Mouse (Mus musculus): ENCODE measurements at regions not wholly inside any gene's neighbourhood (a gene's known extent, or its start where the extent isn't known, plus 50 kb on each side); places are given as distances from the start of the nearest gene placed in this dataset.
A peak's percentile ranks its signal among the peaks of the same experiment; 100 is the strongest.

DNA sequence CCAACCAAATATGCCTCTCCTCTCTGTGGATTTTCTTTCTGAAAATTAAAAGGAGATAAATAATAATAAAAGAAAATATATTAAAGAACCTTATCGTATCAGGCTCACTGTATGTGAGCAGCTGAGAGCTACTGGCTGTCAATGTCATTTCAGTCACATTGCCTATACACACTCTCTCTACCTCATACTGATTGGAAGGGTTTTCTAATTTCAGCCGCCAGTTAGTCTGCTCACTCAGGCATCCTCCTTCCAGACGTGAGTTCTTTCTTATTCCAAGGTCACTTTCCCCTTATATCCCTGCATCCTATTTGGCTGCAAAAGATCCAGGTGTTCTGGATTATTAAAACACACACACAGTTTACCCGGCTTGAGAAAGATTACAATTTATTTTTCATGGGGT lies 286.2 kb downstream of the Cenpc1 start:
- TF ChIP-seq CTCF (IDR thresholded peaks at IDR 0.05): no peak
- DNase-seq (ENCODE audit: low spot score): peak; percentile 40
- Histone ChIP-seq H3K27me3 (ENCODE audit: insufficient read depth, low read length) (no peaks in the 10 kb centered on the region), H3K4me3 (ENCODE audit: low read depth, low read length) (no peak overlapping the region), H3K9me3 (ENCODE audit: low read length) (no peaks in the 10 kb centered on the region), H3K4me2 (ENCODE audit: low read depth, low read length, poor library complexity, severe bottlenecking) (no peak overlapping the region), H3K9ac (replicated peaks; ENCODE audit: low read length, poor library complexity, severe bottlenecking) (no peak overlapping the region), H3K36me3 (ENCODE audit: insufficient read depth, low read length) (no peaks in the 10 kb centered on the region), H3K4me1 (ENCODE audit: insufficient read depth, low read length) (no peaks in the 10 kb centered on the region), H3K27ac (ENCODE audit: low read depth, low read length) (no peak overlapping the region)
- 39% methylated on average over 4 of the region's 4 CpGs for WGBS
- ATAC-seq (ENCODE audit: low FRiP score): no peak

DNA sequence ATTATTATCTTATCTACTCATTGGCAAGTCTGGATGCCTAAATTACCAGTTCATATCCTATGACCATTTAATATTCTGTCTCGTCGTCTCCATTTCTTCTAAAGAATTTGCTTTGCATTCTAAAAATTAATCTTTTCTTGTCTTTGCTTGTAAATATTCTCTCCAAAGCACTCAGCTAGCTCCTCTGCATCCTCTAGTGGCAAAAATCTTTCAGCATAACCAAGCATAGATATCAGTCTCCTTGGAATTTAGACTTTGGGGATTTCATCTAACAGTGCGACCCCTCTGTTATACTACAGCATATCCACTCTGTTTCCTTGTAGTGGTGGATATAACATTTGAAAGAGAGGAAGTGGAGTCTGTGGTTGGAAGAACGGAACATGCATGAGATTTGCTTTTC lies 292.7 kb downstream of the Cenpc1 start:
- Histone ChIP-seq H3K9ac (replicated peaks; ENCODE audit: low read length, poor library complexity, severe bottlenecking) (no peak overlapping the region), H3K27me3 (ENCODE audit: insufficient read depth, low read length) (no peaks in the 10 kb centered on the region), H3K4me1 (ENCODE audit: insufficient read depth, low read length) (no peaks in the 10 kb centered on the region), H3K4me2 (ENCODE audit: low read depth, low read length, poor library complexity, severe bottlenecking) (no peak overlapping the region), H3K27ac (ENCODE audit: low read depth, low read length) (no peak overlapping the region), H3K36me3 (ENCODE audit: insufficient read depth, low read length) (no peaks in the 10 kb centered on the region), H3K4me3 (ENCODE audit: low read depth, low read length) (no peak overlapping the region), H3K9me3 (ENCODE audit: low read length) (no peaks in the 10 kb centered on the region)
- WGBS: 90% methylated on average over 4 of the region's 4 CpGs
- 0 out of 2 replicates have a peak, but pooled peaks have one; percentile 32 for TF ChIP-seq CTCF (IDR thresholded peaks at IDR 0.05)
- DNase-seq (ENCODE audit: low spot score) (no peak), ATAC-seq (ENCODE audit: low FRiP score) (no peak)

DNA sequence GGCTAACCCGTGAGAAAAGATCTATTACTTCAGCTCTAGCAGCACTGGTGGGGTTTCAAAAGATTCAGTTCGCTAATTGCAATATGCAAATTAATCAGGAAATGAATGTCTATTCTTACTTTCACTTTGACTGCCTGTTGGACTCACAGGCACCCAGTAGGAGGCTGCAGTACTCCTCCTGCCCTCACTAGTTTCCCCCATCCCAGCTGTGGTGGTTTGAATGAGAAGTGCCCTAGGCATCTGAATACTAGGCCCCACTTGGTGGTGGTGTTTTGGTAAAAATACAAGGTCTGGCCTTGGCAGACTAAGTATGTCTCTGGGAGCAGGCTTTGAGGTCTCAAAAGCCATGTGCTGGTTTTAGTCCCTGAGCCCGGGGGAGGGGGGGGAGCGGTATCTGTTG lies 293.3 kb downstream of the Cenpc1 start:
- no peak; the same call in 1 of the 2 replicates for TF ChIP-seq CTCF (IDR thresholded peaks at IDR 0.05)
- Histone ChIP-seq H3K27ac (ENCODE audit: low read depth, low read length) (no peak overlapping the region), H3K27me3 (ENCODE audit: insufficient read depth, low read length) (no peaks in the 10 kb centered on the region), H3K4me1 (ENCODE audit: insufficient read depth, low read length) (no peaks in the 10 kb centered on the region), H3K9ac (replicated peaks; ENCODE audit: low read length, poor library complexity, severe bottlenecking) (no peak overlapping the region), H3K4me2 (ENCODE audit: low read depth, low read length, poor library complexity, severe bottlenecking) (no peak overlapping the region), H3K9me3 (ENCODE audit: low read length) (no peaks in the 10 kb centered on the region), H3K4me3 (ENCODE audit: low read depth, low read length) (no peak overlapping the region), H3K36me3 (ENCODE audit: insufficient read depth, low read length) (no peaks in the 10 kb centered on the region)
- peak; percentile 28 for DNase-seq (ENCODE audit: low spot score)
- 63% methylated on average over 4 of the region's 4 CpGs for WGBS
- ATAC-seq (ENCODE audit: low FRiP score): 0 out of 2 replicates have a peak, but pooled peaks have one; percentile 31

DNA sequence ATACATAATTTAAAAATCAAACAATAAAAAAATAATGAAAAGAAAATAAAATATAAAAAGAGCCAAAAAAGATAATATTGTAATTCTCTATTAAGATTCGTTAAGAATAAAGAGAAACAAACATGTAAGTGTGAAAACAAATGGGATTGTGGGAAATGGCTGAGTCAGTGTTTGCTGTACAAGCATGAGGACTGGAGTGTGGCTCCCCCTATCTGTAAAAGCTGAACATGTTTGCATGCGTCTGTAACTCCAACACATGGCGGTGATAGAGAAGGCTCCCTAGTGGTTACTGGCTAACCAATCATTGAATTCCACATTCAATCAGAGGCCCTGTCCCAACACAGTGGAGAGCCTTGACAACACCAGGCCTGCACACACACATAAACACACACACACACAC lies 298.2 kb downstream of the Cenpc1 start:
- Histone ChIP-seq H3K4me1 (ENCODE audit: insufficient read depth, low read length) (no peaks in the 10 kb centered on the region), H3K9ac (replicated peaks; ENCODE audit: low read length, poor library complexity, severe bottlenecking) (no peak overlapping the region), H3K36me3 (ENCODE audit: insufficient read depth, low read length) (no peaks in the 10 kb centered on the region), H3K4me3 (ENCODE audit: low read depth, low read length) (no peak overlapping the region), H3K27ac (ENCODE audit: low read depth, low read length) (no peak overlapping the region), H3K9me3 (ENCODE audit: low read length) (no peaks in the 10 kb centered on the region), H3K27me3 (ENCODE audit: insufficient read depth, low read length) (no peaks in the 10 kb centered on the region), H3K4me2 (ENCODE audit: low read depth, low read length, poor library complexity, severe bottlenecking) (no peak overlapping the region)
- 90% methylated on average over 3 of the region's 3 CpGs for WGBS
- DNase-seq (ENCODE audit: low spot score): no peak
- TF ChIP-seq CTCF (IDR thresholded peaks at IDR 0.05): peak; percentile 33
- no peak for ATAC-seq (ENCODE audit: low FRiP score)

DNA sequence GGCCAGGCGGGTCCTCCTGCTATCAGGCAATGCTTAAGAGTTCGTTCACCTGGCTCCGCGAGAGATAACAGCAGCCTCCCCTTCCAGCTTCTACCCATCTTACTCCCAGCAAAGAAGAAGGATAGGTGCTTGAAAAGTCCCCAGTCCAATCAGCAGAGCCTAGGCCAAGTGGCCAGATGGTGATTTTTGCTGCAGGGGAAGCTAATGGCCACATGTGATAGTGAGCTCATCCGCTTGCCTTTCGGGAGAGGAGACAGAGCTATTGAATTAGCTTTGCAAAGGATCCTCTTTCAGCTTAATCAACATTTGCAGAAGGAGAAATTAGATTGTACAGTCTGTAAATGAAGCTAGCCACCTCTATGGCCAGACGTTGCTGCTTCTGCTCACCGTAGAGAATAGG lies 308.7 kb downstream of the Cenpc1 start:
- ATAC-seq (ENCODE audit: low FRiP score): no peak
- 80% methylated on average over 8 of the region's 8 CpGs for WGBS

DNA sequence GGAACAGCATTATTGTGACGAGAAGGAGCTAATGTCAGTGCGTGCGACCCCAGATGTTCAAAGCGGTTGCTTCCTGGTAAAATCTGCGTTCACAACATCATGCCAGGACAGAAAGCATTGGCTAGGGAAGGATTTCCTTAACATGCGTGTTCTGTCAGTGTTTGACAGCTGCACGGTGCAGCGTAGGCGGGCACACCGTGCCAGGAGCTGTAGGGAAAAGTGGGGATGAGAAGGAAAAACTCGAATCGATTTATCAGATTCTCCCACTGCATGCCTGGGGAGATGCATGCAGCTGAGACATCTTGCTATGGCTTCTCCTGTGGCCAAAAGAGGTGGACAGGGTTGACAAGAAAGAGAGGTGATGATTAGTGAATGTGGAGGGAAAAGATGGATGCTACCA lies 311.2 kb downstream of the Cenpc1 start:
- H3K27me3 ChIP-seq (ENCODE audit: insufficient read depth, low read length): no peaks in the 10 kb centered on the region
- no peak overlapping the region for H3K27ac ChIP-seq (ENCODE audit: low read depth, low read length)
- DNase-seq (ENCODE audit: low spot score) (no peak), ATAC-seq (ENCODE audit: low FRiP score) (no peak)
- no peaks in the 10 kb centered on the region for H3K36me3 ChIP-seq (ENCODE audit: insufficient read depth, low read length)
- H3K4me1 ChIP-seq (ENCODE audit: insufficient read depth, low read length): no peaks in the 10 kb centered on the region
- no peak overlapping the region for H3K9ac ChIP-seq (replicated peaks; ENCODE audit: low read length, poor library complexity, severe bottlenecking)
- no peaks in the 10 kb centered on the region for H3K9me3 ChIP-seq (ENCODE audit: low read length)
- TF ChIP-seq CTCF (IDR thresholded peaks at IDR 0.05): no peak
- 0 out of 2 replicates have a peak overlapping the region, but pooled peaks have one; percentile 4 for H3K4me2 ChIP-seq (ENCODE audit: low read depth, low read length, poor library complexity, severe bottlenecking)
- H3K4me3 ChIP-seq (ENCODE audit: low read depth, low read length): no peak overlapping the region
- WGBS: 79% methylated on average over 12 of the region's 12 CpGs

More for the DNA sequence above, 308.7 kb downstream of the Cenpc1 start:
- no peak overlapping the region for H3K9ac ChIP-seq (replicated peaks; ENCODE audit: low read length, poor library complexity, severe bottlenecking)
- no peaks in the 10 kb centered on the region for H3K36me3 ChIP-seq (ENCODE audit: insufficient read depth, low read length)
- H3K27ac ChIP-seq (ENCODE audit: low read depth, low read length): no peak overlapping the region
- H3K4me3 ChIP-seq (ENCODE audit: low read depth, low read length): no peak overlapping the region
- H3K9me3 ChIP-seq (ENCODE audit: low read length): no peaks in the 10 kb centered on the region
- H3K4me2 ChIP-seq (ENCODE audit: low read depth, low read length, poor library complexity, severe bottlenecking): no peak overlapping the region
- DNase-seq (ENCODE audit: low spot score): no peak
- TF ChIP-seq CTCF (IDR thresholded peaks at IDR 0.05): no peak
- no peaks in the 10 kb centered on the region for H3K4me1 ChIP-seq (ENCODE audit: insufficient read depth, low read length)
- H3K27me3 ChIP-seq (ENCODE audit: insufficient read depth, low read length): no peaks in the 10 kb centered on the region

All from midbrain, postnatal 0 days (tissue).